Mouse (Mus musculus) kidney, adult 2 months (tissue): ENCODE data around the gene Ap3b1.
A peak's percentile ranks its signal among the peaks of the same experiment; 100 is the strongest.

Source experiments
- CTCF ChIP-seq: fragments of 200-500 bp; conservative IDR thresholded peaks from 2 replicates; pipeline ENCODE4 v1.5.1; 2011; ENCODE audit warnings: low read depth, mild to moderate bottlenecking, control low read depth, low read length, moderate library complexity, mixed read lengths; ENCODE audit not compliant: insufficient read depth, insufficient read length
- POLR2A ChIP-seq: fragments of 200-500 bp; IDR thresholded peaks from one replicate; pipeline ENCODE4 v1.6.1; 2011; ENCODE audit warnings: low read depth, low read length, control low read depth

DNA sequence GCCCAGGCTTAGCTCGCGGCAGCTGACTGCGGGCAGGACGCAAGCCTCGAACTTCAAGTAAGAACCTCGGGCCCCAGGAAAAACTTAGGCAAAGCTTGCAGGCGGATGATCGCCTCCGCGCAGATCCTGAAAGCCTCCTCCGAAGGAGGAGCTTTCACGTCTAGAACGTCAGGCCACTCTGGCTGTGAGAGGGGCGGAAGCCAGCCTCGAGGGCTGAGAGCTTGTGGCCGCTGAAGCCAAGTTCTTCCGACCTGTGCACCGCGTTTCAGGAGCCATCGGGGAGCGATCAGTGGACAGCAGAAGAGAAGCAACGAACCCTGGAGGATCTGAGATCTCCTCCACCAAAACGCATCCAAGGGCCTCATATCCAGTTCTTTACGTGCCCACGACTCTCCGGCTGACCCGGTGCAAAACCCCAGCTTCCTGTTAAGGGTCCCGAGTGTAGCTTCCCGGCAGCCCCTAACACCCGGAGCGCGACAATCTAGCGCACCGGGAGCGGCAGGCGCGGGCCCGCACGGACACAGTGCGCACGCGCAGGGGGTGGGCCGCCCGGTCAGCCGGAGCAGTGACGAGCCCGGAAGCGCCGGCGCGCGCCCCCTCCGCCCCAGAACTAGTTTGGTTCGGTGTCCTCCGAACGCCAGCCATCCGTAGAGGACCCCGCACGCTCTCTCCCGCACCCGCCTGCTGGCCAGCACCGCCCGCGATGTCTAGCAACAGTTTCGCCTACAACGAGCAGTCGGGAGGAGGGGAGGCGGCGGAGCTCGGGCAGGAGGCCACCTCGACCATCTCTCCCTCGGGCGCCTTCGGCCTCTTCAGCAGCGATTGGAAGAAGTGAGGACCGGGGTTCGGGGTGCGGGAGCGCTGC lies at the start of gene Ap3b1:
- TF ChIP-seq CTCF (no peak), POLR2A (peak; percentile 10)
